Mouse (Mus musculus) right cerebral cortex, postnatal 10 days (tissue): Measurements from ENCODE around the gene R3hdm4.
"Not testable (repeated sequence)": the region's sequence is repeated elsewhere in the genome, so short reads cannot be mapped to it uniquely, and the experiment has no call there.

ENCODE experiments used
- DNase-seq, 2 experiments: peaks; one replicate each; pipeline ENCODE4 v3.0.0; 2021; ENCODE audit warnings: low spot score in 2 of 2

Gene R3hdm4

GRCm38 (mm10) chr10:79920958-79921535, at the start of gene R3hdm4:
R3hdm4 (minus strand) TSS chr10:79921208.
- no peak for DNase-seq

DNA sequence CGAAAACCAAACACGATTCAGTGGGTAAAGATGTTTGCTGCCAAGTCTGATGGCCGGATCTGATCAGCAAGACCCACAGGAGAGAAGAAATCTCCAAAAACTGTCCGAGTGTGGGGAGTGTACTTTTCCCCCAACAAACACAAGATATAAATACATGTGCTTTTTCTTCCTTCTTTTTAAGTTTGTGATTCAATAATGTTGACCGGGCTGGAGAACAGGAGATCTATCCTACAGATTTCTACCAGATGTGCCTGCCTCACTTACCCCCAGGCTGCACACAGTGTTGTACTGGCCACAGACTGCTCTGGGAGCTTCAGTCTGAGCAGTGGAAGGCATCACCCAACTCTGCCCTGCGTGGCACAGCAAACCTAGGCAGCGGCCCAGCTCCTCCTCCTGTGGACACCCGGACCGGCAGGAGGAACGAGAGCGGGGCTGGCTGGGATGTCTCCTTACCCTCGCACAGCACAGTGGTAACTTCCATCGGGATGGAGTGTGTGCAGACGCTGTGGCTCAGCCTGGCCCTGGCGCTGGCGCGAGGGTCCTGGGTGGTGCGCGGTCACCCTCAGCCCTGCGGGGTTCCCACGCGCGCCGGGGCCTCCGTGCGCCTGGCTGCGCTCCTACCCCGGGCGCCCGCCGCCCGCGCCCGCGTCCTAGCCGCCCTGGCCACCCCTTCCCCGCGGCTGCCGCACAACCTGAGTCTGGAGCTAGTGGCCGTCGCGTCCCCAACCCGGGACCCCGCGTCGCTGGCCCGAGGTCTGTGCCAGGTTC, 49.6 kb upstream of the R3hdm4 start, which contains the start of gene Grin3b:
TSS of gene Grin3b (plus strand) at position 301 of the 768 bp plus-strand sequence.
- DNase-seq, result no peak

DNA sequence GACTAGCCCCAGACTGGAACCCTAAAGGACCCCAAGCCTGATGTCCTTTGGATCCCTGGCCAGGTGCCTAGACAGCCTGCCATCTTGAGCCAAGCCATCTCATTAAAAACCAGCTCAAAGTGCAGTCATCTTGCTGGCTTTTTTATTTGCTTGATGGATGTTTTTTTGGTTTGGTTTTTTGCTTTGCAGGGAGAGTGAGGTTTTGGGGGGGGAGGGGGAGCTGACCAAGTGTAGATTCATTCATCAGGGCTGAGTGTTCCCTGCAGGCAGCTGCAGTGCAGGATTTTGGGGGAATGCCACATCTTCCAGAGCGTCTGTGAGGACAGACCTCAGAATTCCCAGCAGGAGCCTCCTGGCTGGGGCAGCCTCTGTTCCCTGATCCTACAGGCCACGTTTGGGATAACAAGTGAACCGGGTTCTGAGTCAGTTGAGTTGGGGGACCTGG, 48.1 kb upstream of the R3hdm4 start:
- no peak for DNase-seq

DNA sequence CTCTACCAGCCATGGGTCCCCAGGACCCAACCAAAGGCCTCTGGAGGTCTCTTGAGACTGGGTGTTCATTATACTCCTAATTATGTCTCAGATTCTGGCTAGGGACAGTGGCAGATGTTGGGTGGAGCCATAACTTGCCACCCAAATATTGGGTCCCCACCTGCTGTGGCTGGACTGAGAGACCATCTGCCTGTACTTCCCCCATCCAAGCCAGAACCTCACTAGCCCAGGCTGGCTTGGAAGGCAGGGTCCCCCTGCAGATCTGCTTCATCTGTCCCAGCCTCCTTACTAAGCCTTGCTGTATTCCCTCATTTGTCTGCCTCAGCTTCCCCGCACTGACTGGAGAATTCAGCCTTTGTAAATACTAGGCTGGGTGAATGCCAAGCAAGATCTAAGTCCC, 47.2 kb upstream of the R3hdm4 start:
- no peak for DNase-seq

GRCm38 (mm10) chr10:79966886-79967400, 45.9 kb upstream of the R3hdm4 start:
- DNase-seq, result no peak

- DNase-seq, result no peak
These were observed 44.3 kb upstream of the R3hdm4 start for GRCm38 (mm10) chr10:79965325-79965724.

- DNase-seq, result no peak
These were observed 43.7 kb upstream of the R3hdm4 start for GRCm38 (mm10) chr10:79964727-79965126.

GRCm38 (mm10) chr10:79960671-79961294, 39.8 kb upstream of the R3hdm4 start:
- DNase-seq, result no peak

GRCm38 (mm10) chr10:79959847-79960601, 39.0 kb upstream of the R3hdm4 start, which contains the start of gene Wdr18:
Wdr18 (plus strand) TSS chr10:79960152.
- peak; percentile 99 for DNase-seq

GRCm38 (mm10) chr10:79959412-79959811, 38.4 kb upstream of the R3hdm4 start:
- not testable (repeated sequence) for DNase-seq

GRCm38 (mm10) chr10:79958140-79958816, 37.3 kb upstream of the R3hdm4 start:
- peak; percentile 75 to 81 for DNase-seq

DNA sequence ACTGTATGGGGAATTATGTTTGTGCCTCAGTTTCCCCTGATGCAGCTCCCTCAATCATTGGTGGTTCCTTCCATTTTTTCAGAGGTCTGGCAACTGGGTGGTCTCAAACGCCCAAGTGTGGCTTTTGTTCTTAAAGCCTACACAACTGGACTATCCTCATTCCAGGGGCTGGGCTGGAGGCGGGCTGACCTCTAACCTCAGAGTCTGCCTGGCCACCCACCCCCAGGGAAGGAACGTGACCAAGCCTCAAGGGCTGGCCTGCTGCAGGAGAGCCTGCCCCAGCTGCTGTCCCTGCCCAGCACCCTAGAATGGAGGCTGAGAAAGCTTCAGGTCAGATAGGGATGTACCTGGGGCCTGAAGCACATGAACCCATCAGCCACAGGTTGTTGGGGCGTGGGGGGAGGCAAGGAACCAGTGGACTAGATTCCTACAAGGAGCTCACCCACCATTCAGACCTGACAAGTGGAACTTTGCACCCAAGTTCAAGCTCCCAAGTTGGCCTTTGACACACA, 35.7 kb upstream of the R3hdm4 start:
- DNase-seq, result no peak

DNA sequence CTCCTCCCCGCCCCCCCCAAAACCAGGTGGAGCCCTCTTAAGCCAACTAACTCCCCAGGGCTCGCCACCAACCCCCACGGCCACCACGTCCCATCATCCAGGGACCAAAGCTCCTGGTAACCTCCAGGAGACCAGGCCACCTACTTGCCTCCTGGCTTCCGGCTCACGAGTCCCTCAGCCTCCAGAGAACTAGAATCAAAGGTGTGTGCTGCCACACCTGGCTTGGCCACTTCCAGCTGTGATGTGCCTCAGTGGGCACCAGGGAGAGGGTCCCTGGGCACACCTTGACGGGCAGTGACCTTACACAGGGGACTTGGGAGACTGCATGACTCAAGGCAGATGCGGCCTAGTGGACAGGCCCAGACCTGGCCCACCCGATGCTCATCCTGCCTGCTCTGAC, 34.7 kb upstream of the R3hdm4 start:
- DNase-seq, result no peak

DNA sequence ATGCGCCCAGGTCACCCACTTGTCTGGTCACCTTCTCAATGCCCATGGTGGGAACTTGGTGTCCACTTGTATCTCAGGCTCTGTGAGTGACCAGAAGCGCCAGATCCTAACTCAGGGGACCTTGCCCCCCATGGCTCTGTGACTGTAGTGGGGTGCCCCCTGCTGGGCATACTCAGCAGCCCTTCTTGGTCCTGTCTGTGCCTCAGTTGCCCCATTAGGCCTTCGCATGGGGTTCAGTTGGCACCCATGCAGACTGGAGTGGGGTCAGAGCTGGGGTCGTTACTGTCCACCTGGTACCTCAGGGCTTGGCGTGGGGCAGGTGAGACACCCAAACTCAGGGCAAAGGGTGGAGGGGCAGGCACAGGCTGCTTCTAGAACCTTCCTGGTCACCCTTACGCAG, 32.9 kb upstream of the R3hdm4 start:
- no peak for DNase-seq

GRCm38 (mm10) chr10:79950661-79951060, 29.7 kb upstream of the R3hdm4 start:
- no peak for DNase-seq

- no peak for DNase-seq
These were observed 28.9 kb upstream of the R3hdm4 start for GRCm38 (mm10) chr10:79949873-79950272.

DNA sequence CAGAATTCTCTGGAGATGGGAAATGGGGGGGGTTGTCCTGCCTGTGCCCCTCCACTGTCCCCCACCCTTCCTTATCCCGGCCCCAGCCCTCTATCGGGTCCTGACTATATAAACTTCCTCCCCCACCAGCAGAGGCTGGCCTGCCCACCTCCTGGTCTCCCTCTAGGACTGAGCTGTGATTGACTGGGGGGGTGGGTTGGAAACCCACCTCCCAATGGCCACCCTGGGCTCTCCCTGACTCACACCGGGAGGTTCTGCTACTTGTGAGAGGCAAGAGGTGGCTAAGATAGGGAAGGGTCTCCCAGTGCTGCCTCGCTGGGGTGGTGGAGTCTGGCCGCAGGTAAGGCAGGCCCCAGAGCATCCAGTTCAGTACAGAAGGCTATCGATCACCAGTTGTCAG, 26.5 kb upstream of the R3hdm4 start:
- no peak for DNase-seq

- DNase-seq, result no peak
These were observed 25.8 kb upstream of the R3hdm4 start for GRCm38 (mm10) chr10:79946752-79947322.

GRCm38 (mm10) chr10:79945507-79946234, 24.7 kb upstream of the R3hdm4 start:
- DNase-seq, result no peak

- DNase-seq, result no peak
These were observed 22.5 kb upstream of the R3hdm4 start for GRCm38 (mm10) chr10:79943471-79943901.
